Mouse (Mus musculus): Measurements from ENCODE around the gene Samd4b. TPM values are rescaled to one million over a fixed set of nuclear protein-coding genes. Genes with fewer than 3 reads are reported as not detected.

Gene Samd4b
- polyA plus RNA-seq, 1 experiment = 83.9 TPM

GRCm38 (mm10) chr7:28573236-28573635, 24.7 kb downstream of the Samd4b start:
- no peak for DNase-seq (ENCODE audit: low read depth)
- TF ChIP-seq POLR2A (IDR thresholded peaks at IDR 0.05; ENCODE audit: borderline replicate concordance, extremely low read depth, insufficient read depth, insufficient read length, poor library complexity, severe bottlenecking) (no peak), CTCF (IDR thresholded peaks at IDR 0.05; ENCODE audit: borderline replicate concordance, extremely low read depth, insufficient read depth, insufficient read length) (no peak)

GRCm38 (mm10) chr7:28572689-28573088, 25.3 kb downstream of the Samd4b start:
- TF ChIP-seq CTCF (IDR thresholded peaks at IDR 0.05; ENCODE audit: borderline replicate concordance, extremely low read depth, insufficient read depth, insufficient read length) = no peak
- TF ChIP-seq POLR2A (IDR thresholded peaks at IDR 0.05; ENCODE audit: borderline replicate concordance, extremely low read depth, insufficient read depth, insufficient read length, poor library complexity, severe bottlenecking) = no peak
- DNase-seq (ENCODE audit: low read depth) = no peak

- DNase-seq (ENCODE audit: low read depth) = peak; percentile 61
- no peak for TF ChIP-seq POLR2A (IDR thresholded peaks at IDR 0.05; ENCODE audit: borderline replicate concordance, extremely low read depth, insufficient read depth, insufficient read length, poor library complexity, severe bottlenecking)
- no peak for TF ChIP-seq CTCF (IDR thresholded peaks at IDR 0.05; ENCODE audit: borderline replicate concordance, extremely low read depth, insufficient read depth, insufficient read length)
These were observed 26.8 kb downstream of the Samd4b start for GRCm38 (mm10) chr7:28570982-28571682.

DNA sequence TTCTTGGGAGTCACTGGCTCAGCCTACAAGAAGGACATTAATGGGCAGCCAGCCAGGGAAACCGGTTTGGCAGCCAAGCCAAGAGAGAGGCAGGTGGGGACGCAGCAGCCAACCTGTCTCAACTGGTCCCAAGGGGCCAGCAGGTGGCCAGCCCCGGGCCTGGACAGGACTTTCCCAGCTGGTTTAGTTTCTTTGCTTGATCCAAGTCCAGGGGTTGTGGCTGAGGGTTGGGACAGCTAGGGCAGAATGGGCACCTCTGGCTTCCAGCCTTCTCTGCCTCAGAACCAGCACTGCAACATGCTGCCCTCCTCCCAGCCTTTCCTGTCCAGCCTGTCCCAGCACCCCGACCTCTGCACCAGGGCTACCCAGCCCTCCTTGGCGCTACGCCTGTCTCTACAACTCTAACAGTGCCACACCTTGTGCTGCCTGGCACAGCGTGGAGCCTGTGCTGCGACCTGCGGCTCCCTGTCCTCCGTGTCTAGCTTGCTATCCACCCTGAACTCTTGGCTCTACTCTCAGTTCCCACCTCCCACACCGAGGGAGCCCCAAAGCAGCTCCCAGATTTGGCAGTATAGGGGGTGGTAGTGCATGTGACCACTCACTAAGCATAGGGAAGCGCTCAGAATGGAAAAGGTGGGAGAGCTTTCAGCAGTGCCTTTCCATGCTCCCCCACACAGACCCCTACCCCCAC, 27.5 kb downstream of the Samd4b start:
- no peak for DNase-seq (ENCODE audit: low read depth)
- TF ChIP-seq POLR2A (IDR thresholded peaks at IDR 0.05; ENCODE audit: borderline replicate concordance, extremely low read depth, insufficient read depth, insufficient read length, poor library complexity, severe bottlenecking) = no peak
- TF ChIP-seq CTCF (IDR thresholded peaks at IDR 0.05; ENCODE audit: borderline replicate concordance, extremely low read depth, insufficient read depth, insufficient read length) = no peak

DNA sequence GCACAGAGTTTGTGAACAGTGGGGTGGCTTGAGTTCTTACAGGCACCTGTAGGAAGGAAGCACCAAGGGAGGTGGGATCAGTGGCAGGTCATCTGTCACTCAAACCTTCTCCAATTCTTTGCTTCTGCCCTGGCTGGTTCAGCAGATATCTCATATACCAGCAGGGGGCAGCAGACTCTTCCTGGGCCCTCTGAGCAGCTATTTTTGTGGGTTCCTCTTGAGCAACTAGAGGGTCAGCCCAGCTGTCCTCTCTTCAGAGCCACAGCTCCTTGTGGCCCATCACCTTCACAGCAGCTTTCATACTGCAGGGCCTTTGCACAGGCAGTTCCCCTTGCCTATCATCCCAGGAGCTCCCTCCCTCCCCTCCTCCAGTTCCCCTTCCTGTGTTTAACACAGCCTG, 29.7 kb downstream of the Samd4b start:
- peak; percentile 75 for TF ChIP-seq CTCF (IDR thresholded peaks at IDR 0.05; ENCODE audit: borderline replicate concordance, extremely low read depth, insufficient read depth, insufficient read length)
- TF ChIP-seq POLR2A (IDR thresholded peaks at IDR 0.05; ENCODE audit: borderline replicate concordance, extremely low read depth, insufficient read depth, insufficient read length, poor library complexity, severe bottlenecking) = no peak
- DNase-seq (ENCODE audit: low read depth) = peak; percentile 65

GRCm38 (mm10) chr7:28567539-28567938, 30.4 kb downstream of the Samd4b start:
- DNase-seq (ENCODE audit: low read depth) = no peak

GRCm38 (mm10) chr7:28565407-28565806, 32.5 kb downstream of the Samd4b start:
- TF ChIP-seq POLR2A (IDR thresholded peaks at IDR 0.05; ENCODE audit: borderline replicate concordance, extremely low read depth, insufficient read depth, insufficient read length, poor library complexity, severe bottlenecking) = no peak
- no peak for TF ChIP-seq CTCF (IDR thresholded peaks at IDR 0.05; ENCODE audit: borderline replicate concordance, extremely low read depth, insufficient read depth, insufficient read length)
- no peak for DNase-seq (ENCODE audit: low read depth)

More at GRCm38 (mm10) chr7:28567539-28567938, 30.4 kb downstream of the Samd4b start:
- TF ChIP-seq POLR2A (IDR thresholded peaks at IDR 0.05; ENCODE audit: borderline replicate concordance, extremely low read depth, insufficient read depth, insufficient read length, poor library complexity, severe bottlenecking) (no peak), CTCF (IDR thresholded peaks at IDR 0.05; ENCODE audit: borderline replicate concordance, extremely low read depth, insufficient read depth, insufficient read length) (no peak)

GRCm38 (mm10) chr7:28562951-28563350, 35.0 kb downstream of the Samd4b start:
- DNase-seq (ENCODE audit: low read depth) = no peak
- no peak for TF ChIP-seq POLR2A (IDR thresholded peaks at IDR 0.05; ENCODE audit: borderline replicate concordance, extremely low read depth, insufficient read depth, insufficient read length, poor library complexity, severe bottlenecking)
- no peak for TF ChIP-seq CTCF (IDR thresholded peaks at IDR 0.05; ENCODE audit: borderline replicate concordance, extremely low read depth, insufficient read depth, insufficient read length)

- no peak for DNase-seq (ENCODE audit: low read depth)
- TF ChIP-seq CTCF (IDR thresholded peaks at IDR 0.05; ENCODE audit: borderline replicate concordance, extremely low read depth, insufficient read depth, insufficient read length) (no peak), POLR2A (IDR thresholded peaks at IDR 0.05; ENCODE audit: borderline replicate concordance, extremely low read depth, insufficient read depth, insufficient read length, poor library complexity, severe bottlenecking) (no peak)
These were observed 35.6 kb downstream of the Samd4b start for GRCm38 (mm10) chr7:28562371-28562770.

DNA sequence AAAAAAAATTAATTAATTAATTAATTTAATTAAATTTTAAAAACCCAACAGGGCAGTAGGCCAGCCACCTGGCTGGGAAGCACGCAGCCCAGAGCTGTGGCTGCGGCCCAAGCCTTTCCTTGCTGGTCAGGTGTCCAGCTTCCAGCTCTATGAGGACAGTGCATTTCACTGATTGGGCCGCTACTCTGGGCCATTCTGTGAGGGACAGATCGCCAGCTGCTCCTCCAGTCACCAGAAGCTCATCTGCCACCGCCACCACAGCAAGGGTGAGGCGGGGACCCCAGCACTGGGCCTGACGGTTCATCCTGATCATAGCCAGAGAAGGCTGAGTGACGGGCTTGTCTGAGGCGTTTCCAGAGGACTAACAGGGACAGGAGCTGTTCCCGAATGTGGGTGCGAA, 36.0 kb downstream of the Samd4b start:
- no peak for DNase-seq (ENCODE audit: low read depth)
- TF ChIP-seq POLR2A (IDR thresholded peaks at IDR 0.05; ENCODE audit: borderline replicate concordance, extremely low read depth, insufficient read depth, insufficient read length, poor library complexity, severe bottlenecking) = no peak
- TF ChIP-seq CTCF (IDR thresholded peaks at IDR 0.05; ENCODE audit: borderline replicate concordance, extremely low read depth, insufficient read depth, insufficient read length) = no peak

DNA sequence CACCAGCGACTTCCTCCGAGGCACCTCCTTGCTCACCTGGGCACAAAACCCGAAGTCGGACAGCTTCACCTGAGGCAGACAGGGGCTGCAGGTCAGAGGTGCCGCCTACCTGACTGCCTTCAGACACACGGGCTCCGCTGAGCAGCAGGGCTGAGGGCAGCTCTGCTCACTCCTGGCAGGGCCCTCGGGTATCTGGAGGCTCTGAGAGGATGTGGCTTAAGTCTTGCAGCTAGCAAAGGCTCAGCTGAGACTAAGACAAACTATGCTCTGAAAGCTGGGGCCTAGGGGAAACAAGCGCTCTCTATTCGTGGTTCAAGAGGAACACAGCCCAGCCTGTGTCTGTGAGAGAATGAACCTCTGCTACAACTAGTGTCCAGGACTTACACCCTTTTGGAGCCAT, 37.1 kb downstream of the Samd4b start:
- DNase-seq (ENCODE audit: low read depth) = no peak
- TF ChIP-seq CTCF (IDR thresholded peaks at IDR 0.05; ENCODE audit: borderline replicate concordance, extremely low read depth, insufficient read depth, insufficient read length) (no peak), POLR2A (IDR thresholded peaks at IDR 0.05; ENCODE audit: borderline replicate concordance, extremely low read depth, insufficient read depth, insufficient read length, poor library complexity, severe bottlenecking) (no peak)

DNA sequence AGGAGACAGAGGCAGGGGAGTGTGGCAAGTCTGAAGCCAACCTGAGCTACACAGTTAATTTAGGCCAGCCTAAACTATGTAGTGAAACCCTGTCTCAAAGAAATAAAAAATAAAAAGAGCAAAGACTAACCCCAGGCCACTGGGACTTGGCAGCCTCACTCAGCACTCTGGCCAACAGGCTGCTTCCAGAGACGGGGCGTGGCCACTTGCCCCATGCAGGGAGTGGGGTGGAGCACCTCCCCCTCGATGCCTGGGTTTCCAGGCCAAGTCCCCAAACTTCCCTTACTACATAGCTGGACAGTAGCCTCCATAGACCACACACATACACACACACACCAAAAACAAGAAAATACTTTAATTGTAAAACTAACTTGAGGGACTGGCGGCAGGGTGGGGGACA, 39.5 kb downstream of the Samd4b start:
- no peak for TF ChIP-seq CTCF (IDR thresholded peaks at IDR 0.05; ENCODE audit: borderline replicate concordance, extremely low read depth, insufficient read depth, insufficient read length)
- no peak for TF ChIP-seq POLR2A (IDR thresholded peaks at IDR 0.05; ENCODE audit: borderline replicate concordance, extremely low read depth, insufficient read depth, insufficient read length, poor library complexity, severe bottlenecking)
- no peak for DNase-seq (ENCODE audit: low read depth)

Measured in brain, embryonic 14.5 days (tissue).